Mouse (Mus musculus): ENCODE results near the gene Kcnq1. TPM values are rescaled to one million over a fixed set of nuclear protein-coding genes. Genes with fewer than 3 reads are reported as not detected.

Kcnq1 gene
- polyA plus RNA-seq, 1 experiment = not detected

- TF ChIP-seq FOSL1 (IDR thresholded peaks at IDR 0.05; ENCODE audit: insufficient read depth, low read length, poor library complexity, severe bottlenecking) = no peak
- TF ChIP-seq USF1 (IDR thresholded peaks at IDR 0.05; ENCODE audit: low read depth) = no peak
- TF ChIP-seq MAX (IDR thresholded peaks at IDR 0.05) = no peak
- no peak for TF ChIP-seq CEBPB (IDR thresholded peaks at IDR 0.05; ENCODE audit: low read depth)
- no peak for TF ChIP-seq MYOG (IDR thresholded peaks at IDR 0.05; ENCODE audit: control insufficient read depth, extremely low read depth, insufficient read length)
- TF ChIP-seq CTCF (IDR thresholded peaks at IDR 0.05; ENCODE audit: control insufficient read depth, insufficient read depth, insufficient read length) = no peak
- TF ChIP-seq MYOD1 (IDR thresholded peaks at IDR 0.05; ENCODE audit: control insufficient read depth, insufficient read length, low read depth) = no peak
- Histone ChIP-seq H3K27me3 (ENCODE audit: control insufficient read depth, insufficient read depth, insufficient read length) (no peaks in the 10 kb centered on the region), H3K79me2 (ENCODE audit: control insufficient read depth, insufficient read depth) (no peaks in the 10 kb centered on the region), H3ac (ENCODE audit: control insufficient read depth, insufficient read length, low read depth) (no peak overlapping the region), H3K4me3 (ENCODE audit: insufficient read depth, poor library complexity, severe bottlenecking) (no peak overlapping the region), H3K79me3 (ENCODE audit: low read depth) (no peaks in the 10 kb centered on the region), H3K36me3 (ENCODE audit: control insufficient read depth, insufficient read depth) (no peaks in the 10 kb centered on the region)
These were observed 8.6 kb downstream of the Kcnq1 start for GRCm38 (mm10) chr7:143114773-143115172.

GRCm38 (mm10) chr7:143116521-143116920 is 10.4 kb downstream of the Kcnq1 start:
- Histone ChIP-seq H3K36me3 (ENCODE audit: control insufficient read depth, insufficient read depth) (no peaks in the 10 kb centered on the region), H3K4me3 (ENCODE audit: insufficient read depth, poor library complexity, severe bottlenecking) (no peak overlapping the region), H3ac (ENCODE audit: control insufficient read depth, insufficient read length, low read depth) (no peak overlapping the region), H3K79me2 (ENCODE audit: control insufficient read depth, insufficient read depth) (no peaks in the 10 kb centered on the region), H3K79me3 (ENCODE audit: low read depth) (no peaks in the 10 kb centered on the region), H3K27me3 (ENCODE audit: control insufficient read depth, insufficient read depth, insufficient read length) (no peaks in the 10 kb centered on the region)
- TF ChIP-seq MYOG (IDR thresholded peaks at IDR 0.05; ENCODE audit: control insufficient read depth, extremely low read depth, insufficient read length) = no peak
- TF ChIP-seq CTCF (IDR thresholded peaks at IDR 0.05; ENCODE audit: control insufficient read depth, insufficient read depth, insufficient read length) = no peak
- TF ChIP-seq USF1 (IDR thresholded peaks at IDR 0.05; ENCODE audit: low read depth) = no peak
- TF ChIP-seq MYOD1 (IDR thresholded peaks at IDR 0.05; ENCODE audit: control insufficient read depth, insufficient read length, low read depth) = no peak
- no peak for TF ChIP-seq FOSL1 (IDR thresholded peaks at IDR 0.05; ENCODE audit: insufficient read depth, low read length, poor library complexity, severe bottlenecking)
- TF ChIP-seq CEBPB (IDR thresholded peaks at IDR 0.05; ENCODE audit: low read depth) = no peak
- no peak for TF ChIP-seq MAX (IDR thresholded peaks at IDR 0.05)

GRCm38 (mm10) chr7:143119407-143119806 is 13.2 kb downstream of the Kcnq1 start:
- Histone ChIP-seq H3K79me3 (ENCODE audit: low read depth) (no peaks in the 10 kb centered on the region), H3ac (ENCODE audit: control insufficient read depth, insufficient read length, low read depth) (no peak overlapping the region), H3K4me3 (ENCODE audit: insufficient read depth, poor library complexity, severe bottlenecking) (no peak overlapping the region), H3K27me3 (ENCODE audit: control insufficient read depth, insufficient read depth, insufficient read length) (no peaks in the 10 kb centered on the region), H3K79me2 (ENCODE audit: control insufficient read depth, insufficient read depth) (no peaks in the 10 kb centered on the region), H3K36me3 (ENCODE audit: control insufficient read depth, insufficient read depth) (no peaks in the 10 kb centered on the region)
- TF ChIP-seq FOSL1 (IDR thresholded peaks at IDR 0.05; ENCODE audit: insufficient read depth, low read length, poor library complexity, severe bottlenecking) (no peak), USF1 (IDR thresholded peaks at IDR 0.05; ENCODE audit: low read depth) (no peak), MYOD1 (IDR thresholded peaks at IDR 0.05; ENCODE audit: control insufficient read depth, insufficient read length, low read depth) (no peak), MAX (IDR thresholded peaks at IDR 0.05) (no peak), CTCF (IDR thresholded peaks at IDR 0.05; ENCODE audit: control insufficient read depth, insufficient read depth, insufficient read length) (no peak), MYOG (IDR thresholded peaks at IDR 0.05; ENCODE audit: control insufficient read depth, extremely low read depth, insufficient read length) (no peak), CEBPB (IDR thresholded peaks at IDR 0.05; ENCODE audit: low read depth) (no peak)

GRCm38 (mm10) chr7:143119826-143120225 is 13.7 kb downstream of the Kcnq1 start:
- Histone ChIP-seq H3K79me2 (ENCODE audit: control insufficient read depth, insufficient read depth) (no peaks in the 10 kb centered on the region), H3K4me3 (ENCODE audit: insufficient read depth, poor library complexity, severe bottlenecking) (no peak overlapping the region), H3K79me3 (ENCODE audit: low read depth) (no peaks in the 10 kb centered on the region), H3ac (ENCODE audit: control insufficient read depth, insufficient read length, low read depth) (no peak overlapping the region), H3K36me3 (ENCODE audit: control insufficient read depth, insufficient read depth) (no peaks in the 10 kb centered on the region), H3K27me3 (ENCODE audit: control insufficient read depth, insufficient read depth, insufficient read length) (no peaks in the 10 kb centered on the region)
- no peak for TF ChIP-seq FOSL1 (IDR thresholded peaks at IDR 0.05; ENCODE audit: insufficient read depth, low read length, poor library complexity, severe bottlenecking)
- no peak for TF ChIP-seq USF1 (IDR thresholded peaks at IDR 0.05; ENCODE audit: low read depth)
- no peak for TF ChIP-seq MAX (IDR thresholded peaks at IDR 0.05)
- no peak for TF ChIP-seq MYOD1 (IDR thresholded peaks at IDR 0.05; ENCODE audit: control insufficient read depth, insufficient read length, low read depth)
- no peak for TF ChIP-seq MYOG (IDR thresholded peaks at IDR 0.05; ENCODE audit: control insufficient read depth, extremely low read depth, insufficient read length)
- TF ChIP-seq CTCF (IDR thresholded peaks at IDR 0.05; ENCODE audit: control insufficient read depth, insufficient read depth, insufficient read length) = no peak
- no peak for TF ChIP-seq CEBPB (IDR thresholded peaks at IDR 0.05; ENCODE audit: low read depth)

- Histone ChIP-seq H3K79me3 (ENCODE audit: low read depth) (no peaks in the 10 kb centered on the region), H3ac (ENCODE audit: control insufficient read depth, insufficient read length, low read depth) (no peak overlapping the region), H3K79me2 (ENCODE audit: control insufficient read depth, insufficient read depth) (no peaks in the 10 kb centered on the region), H3K36me3 (ENCODE audit: control insufficient read depth, insufficient read depth) (no peaks in the 10 kb centered on the region), H3K4me3 (ENCODE audit: insufficient read depth, poor library complexity, severe bottlenecking) (no peak overlapping the region), H3K27me3 (ENCODE audit: control insufficient read depth, insufficient read depth, insufficient read length) (no peaks in the 10 kb centered on the region)
- TF ChIP-seq MYOD1 (IDR thresholded peaks at IDR 0.05; ENCODE audit: control insufficient read depth, insufficient read length, low read depth) (no peak), MYOG (IDR thresholded peaks at IDR 0.05; ENCODE audit: control insufficient read depth, extremely low read depth, insufficient read length) (no peak), USF1 (IDR thresholded peaks at IDR 0.05; ENCODE audit: low read depth) (no peak), CTCF (IDR thresholded peaks at IDR 0.05; ENCODE audit: control insufficient read depth, insufficient read depth, insufficient read length) (no peak), MAX (IDR thresholded peaks at IDR 0.05) (no peak), FOSL1 (IDR thresholded peaks at IDR 0.05; ENCODE audit: insufficient read depth, low read length, poor library complexity, severe bottlenecking) (no peak), CEBPB (IDR thresholded peaks at IDR 0.05; ENCODE audit: low read depth) (no peak)
These were observed 16.0 kb downstream of the Kcnq1 start for GRCm38 (mm10) chr7:143122191-143122590.

Measured in C2C12 (cell line).